Mouse (Mus musculus) left cerebral cortex, adult 11 months (tissue): Measurements from ENCODE around the gene Tbl3.
A peak's percentile ranks its signal among the peaks of the same experiment; 100 is the strongest.
"Not testable (repeated sequence)": the region's sequence is repeated elsewhere in the genome, so short reads cannot be mapped to it uniquely, and the experiment has no call there.

Experiments
- DNase-seq: peaks from one replicate; pipeline ENCODE4 v3.0.0; 2022; ENCODE audit warnings: low spot score

Tbl3 gene

DNA sequence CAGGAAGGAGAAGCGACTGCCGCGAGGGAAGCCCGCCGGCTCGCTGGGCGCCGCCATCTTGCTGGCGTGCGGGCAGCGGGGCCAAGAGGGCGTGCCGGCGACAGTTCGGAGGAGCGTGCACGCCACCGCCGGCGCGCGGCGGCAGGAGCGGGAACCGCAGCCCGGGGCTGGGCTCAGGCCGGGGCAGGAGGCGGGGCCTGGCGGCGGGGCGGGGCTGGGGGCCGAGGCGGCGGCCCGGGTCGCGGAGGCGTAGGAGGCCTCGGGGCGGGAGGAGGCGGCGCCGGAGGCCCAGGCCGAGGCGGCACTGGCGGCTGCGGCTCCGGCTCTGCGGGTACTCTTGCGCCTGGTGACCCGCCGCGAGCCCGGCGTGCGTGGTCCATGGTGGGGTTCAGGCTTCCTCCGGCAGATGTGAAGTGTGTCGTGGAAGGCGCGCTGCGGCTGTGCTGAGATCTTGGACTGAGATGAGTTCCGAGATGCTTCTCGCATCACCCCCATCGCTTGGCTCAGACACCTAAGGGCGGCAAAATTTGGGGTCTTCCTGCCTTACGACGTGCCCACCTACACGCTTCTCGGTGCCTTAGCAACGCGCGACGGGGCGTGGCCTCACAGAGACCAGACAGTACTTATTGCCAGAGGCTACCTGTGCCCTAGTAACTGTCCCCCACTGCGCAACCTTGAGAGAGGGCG, 11.3 kb downstream of the Tbl3 start, which contains the start of the genes Gfer and Noxo1:
TSS of gene Gfer (minus strand) at position 146 of the 687 bp plus-strand sequence.
TSS of gene Noxo1 (plus strand) at position 224 of the 687 bp plus-strand sequence.
- peak; percentile 73 for DNase-seq

- DNase-seq, result no peak
Observed at GRCm38 (mm10) chr17:24695326-24696010, 12.0 kb downstream of the Tbl3 start.

GRCm38 (mm10) chr17:24692385-24692784, 15.1 kb downstream of the Tbl3 start:
- DNase-seq, result no peak

GRCm38 (mm10) chr17:24689251-24690081, 18.0 kb downstream of the Tbl3 start, which contains the start of gene Syngr3:
Gene Syngr3 (minus strand): TSS chr17:24689955.
- DNase-seq, result no peak

- no peak for DNase-seq
Observed at GRCm38 (mm10) chr17:24687599-24687998, 19.9 kb downstream of the Tbl3 start.

DNA sequence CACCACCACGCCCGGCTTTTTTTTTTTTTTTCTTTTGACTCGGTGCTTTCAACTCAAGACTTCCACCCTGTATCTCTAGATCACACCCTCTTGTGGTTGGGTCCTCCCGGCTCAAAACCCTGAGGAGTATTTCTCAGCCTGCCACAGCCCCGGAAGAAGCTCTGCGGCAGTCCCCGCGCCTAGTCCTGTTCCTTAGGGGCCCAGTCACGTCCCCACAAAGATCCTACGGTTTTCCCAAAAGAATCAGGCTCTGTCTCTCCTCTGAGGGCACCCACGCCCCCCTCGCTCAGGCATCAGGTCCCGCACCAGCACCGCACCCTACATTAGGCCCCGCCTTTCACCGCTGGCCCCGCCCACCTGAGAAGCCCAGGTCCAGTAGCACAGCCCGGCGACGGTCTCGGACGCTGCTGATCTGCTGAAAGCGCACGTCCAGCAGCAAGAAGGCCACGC, 20.3 kb downstream of the Tbl3 start:
- DNase-seq, result no peak

DNA sequence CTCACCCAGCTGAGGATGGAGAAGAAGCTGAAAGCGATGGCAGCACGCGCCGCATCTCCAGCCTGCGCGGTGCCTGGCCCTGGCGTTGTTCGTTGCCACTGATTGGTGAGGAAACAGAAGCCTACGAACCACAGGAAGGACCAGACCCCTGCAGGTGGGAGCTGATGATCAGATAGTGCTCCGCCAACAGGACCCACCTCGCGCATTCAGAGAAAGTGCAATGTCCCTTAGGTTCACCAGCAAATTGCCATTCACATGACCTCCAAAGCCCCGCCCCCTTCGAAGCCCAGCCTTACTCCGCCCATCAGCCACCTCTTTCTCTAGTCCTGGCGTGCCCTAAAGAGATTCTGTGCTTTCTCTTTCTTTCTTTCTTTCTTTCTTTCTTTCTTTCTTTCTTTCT, 20.9 kb downstream of the Tbl3 start:
- DNase-seq, result no peak

- DNase-seq, result no peak
Observed at GRCm38 (mm10) chr17:24677500-24678080, 29.9 kb downstream of the Tbl3 start.

- no peak for DNase-seq
Observed at GRCm38 (mm10) chr17:24676877-24677276, 30.6 kb downstream of the Tbl3 start.

GRCm38 (mm10) chr17:24676187-24676586, 31.3 kb downstream of the Tbl3 start:
- no peak for DNase-seq

GRCm38 (mm10) chr17:24674277-24674676, 33.2 kb downstream of the Tbl3 start:
- DNase-seq, result no peak

DNA sequence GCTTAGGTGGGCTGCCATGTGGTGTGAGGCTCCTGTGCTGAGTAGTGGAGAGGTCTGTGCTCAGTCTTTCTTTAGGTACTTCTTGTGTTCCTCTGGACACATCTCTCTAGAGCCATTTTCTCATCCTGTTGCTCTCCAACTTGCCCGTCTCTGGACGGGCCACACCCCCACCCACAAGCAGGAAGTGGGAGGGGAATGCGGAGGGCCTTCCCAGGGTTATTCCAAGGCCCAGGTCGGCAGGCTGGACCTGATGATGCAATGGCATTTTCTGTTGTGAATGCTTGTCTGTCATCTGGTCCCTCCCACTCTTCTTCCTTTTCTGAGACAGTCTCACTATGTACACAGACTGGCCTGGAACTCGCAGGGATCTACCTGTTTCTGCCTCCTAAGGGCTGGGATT, 35.3 kb downstream of the Tbl3 start:
- DNase-seq, result no peak

DNA sequence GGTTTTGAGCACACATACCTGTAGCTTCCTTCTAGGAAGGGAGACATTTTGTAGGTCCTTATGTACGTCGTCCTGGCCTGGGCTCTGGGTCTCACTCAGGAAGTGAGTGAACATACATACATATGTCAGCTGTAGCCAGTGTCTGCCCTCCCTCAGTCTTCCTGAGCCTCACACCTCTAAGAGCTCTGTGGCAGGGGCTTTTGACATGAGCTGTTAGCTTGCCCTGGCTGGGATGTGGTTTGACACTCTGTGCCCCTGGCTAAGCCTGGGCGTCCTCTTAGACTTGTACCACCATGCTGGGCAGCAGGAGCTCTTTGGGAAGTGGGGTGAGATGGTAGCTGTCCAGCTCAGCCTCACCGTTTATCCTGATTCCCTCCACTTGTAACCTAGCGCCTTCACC, 36.1 kb downstream of the Tbl3 start:
- DNase-seq, result no peak

DNA sequence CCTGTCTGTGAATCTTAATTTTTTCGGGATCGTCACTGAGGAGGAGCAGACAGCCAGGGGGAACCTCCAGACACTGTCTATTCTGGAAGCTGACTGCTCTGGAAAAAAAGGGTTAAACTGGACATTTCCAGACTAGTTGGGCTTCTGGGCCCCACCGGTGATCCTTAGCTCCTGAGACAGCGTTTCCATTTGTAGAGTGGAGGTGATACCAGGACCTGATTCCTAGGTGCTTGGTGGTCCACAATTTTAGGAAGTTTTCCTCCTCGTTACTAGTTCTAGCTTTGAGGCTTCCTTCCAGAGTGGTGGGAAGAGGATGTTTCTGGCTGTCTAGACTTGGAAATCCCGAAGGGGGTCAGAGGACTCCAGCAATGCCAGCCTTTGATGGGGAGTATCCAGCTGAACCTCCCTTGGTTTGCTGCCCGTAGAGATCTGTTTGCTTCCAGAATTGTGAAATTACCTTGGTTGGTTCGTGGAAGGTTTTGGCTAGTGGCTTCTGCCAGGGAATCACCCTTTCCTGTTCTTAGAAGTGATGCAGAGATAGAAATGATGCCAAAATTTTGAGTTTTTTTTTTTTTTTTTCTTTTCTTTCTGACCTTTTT, 37.1 kb downstream of the Tbl3 start:
- no peak for DNase-seq

- peak; percentile 88 for DNase-seq
Observed at GRCm38 (mm10) chr17:24669545-24670245, 37.8 kb downstream of the Tbl3 start, which contains the start of gene Zfp598. Gene Zfp598 (plus strand): TSS chr17:24669687.

DNA sequence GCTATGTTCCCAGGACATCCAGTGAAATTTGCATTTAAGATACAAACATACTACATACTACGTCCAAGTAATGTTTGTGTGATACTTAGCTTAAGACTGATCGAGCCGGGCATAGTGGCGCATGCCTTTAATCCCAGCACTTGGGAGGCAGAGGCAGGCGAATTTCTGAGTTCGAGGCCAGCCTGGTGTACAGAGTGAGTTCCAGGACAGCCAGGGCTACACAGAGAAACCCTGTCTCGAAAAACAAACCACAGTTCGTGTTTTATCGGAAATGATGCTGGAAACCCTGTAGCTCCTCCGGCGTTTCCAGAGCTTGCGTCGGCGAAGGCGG, 38.3 kb downstream of the Tbl3 start:
- DNase-seq, result not testable (repeated sequence)

GRCm38 (mm10) chr17:24667416-24667815, 40.0 kb downstream of the Tbl3 start:
- DNase-seq, result no peak

- not testable (repeated sequence) for DNase-seq
Observed at GRCm38 (mm10) chr17:24667011-24667410, 40.4 kb downstream of the Tbl3 start.

DNA sequence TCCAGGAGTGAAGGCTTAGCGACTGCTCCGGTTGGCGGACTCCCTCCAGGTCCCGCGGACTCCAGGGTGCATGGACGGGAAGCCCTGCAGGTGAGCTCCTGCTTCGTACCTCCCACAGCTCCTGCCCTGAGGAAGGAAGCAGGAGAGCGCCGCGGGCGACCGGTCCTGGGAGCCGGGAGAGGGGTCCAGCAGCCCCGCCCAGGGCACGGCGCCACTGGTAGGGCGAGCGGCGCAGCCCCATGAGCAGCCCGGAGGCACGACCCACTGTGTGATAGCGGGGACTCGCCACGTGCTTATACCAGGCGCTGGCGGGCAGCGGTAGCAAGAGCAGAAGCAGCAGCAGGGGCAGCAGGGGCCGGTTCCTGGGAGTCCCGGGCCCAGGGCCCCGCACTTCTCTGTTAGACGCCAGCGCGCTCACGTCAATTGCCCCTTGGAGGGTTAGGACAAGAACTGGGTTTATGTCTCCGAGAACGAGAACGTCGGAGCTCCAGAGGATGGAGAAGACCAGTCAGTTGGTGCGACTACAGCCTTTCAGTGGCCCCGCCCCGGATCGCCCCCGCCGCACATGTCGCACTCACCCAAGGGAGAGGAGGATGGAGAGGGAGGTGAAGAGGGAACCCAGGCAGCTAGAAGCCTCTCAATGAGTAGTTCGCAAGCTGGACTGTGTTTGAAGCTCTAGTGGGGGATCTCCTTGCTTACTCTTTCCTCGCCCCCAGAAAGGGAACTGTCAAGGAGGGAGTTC, 49.3 kb downstream of the Tbl3 start, which contains the start of gene Npw:
TSS of gene Npw (minus strand) at position 441 of the 742 bp plus-strand sequence.
- DNase-seq, result no peak

DNA sequence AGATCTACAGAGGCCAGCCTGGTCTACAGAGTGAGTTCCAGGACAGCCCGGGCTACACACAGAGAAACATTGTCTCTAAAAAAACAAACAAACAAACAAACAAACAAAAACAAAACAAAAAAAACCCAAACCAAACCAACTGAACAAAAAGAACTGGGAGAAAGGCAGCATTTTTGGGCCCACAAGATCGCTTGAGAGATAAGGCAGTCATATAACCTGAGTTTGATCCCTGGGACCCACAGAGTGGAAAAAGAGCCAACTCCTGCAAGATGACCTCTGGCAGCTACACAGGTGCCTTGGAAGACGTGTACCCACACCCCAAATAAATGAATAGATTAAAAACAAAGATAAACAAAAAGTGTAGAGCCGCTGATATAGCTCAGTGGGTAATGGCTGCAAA, 52.5 kb downstream of the Tbl3 start:
- DNase-seq, result no peak
